Mouse (Mus musculus) forebrain, embryonic 12.5 days (tissue): ENCODE measurements around the gene Actr3. TPM values are rescaled to one million over a fixed set of nuclear protein-coding genes. Genes with fewer than 3 reads are reported as not detected.

Experiments
- polyA plus RNA-seq: library from polyadenylated mRNA; unstranded; fragments of >200 nt; fragmentation: Nextera tagmentation; extraction: Ambion mirVana; gene quantifications from 2 replicates; pipeline ENCODE4 v1.2.1, GENCODE M21; 2016

Actr3 gene
- polyA plus RNA-seq, 1 experiment from 2014 or later: 251 TPM

Other genes starting within 250 kb of the Actr3 start
- gene Slc35f5, start 124.9 kb upstream of the Actr3 start, polyA plus RNA-seq: 22.5 and 22.6 TPM in 2 replicates
- gene Gpr39, start 241.3 kb upstream of the Actr3 start, polyA plus RNA-seq: not detected in 2 replicates